Mouse (Mus musculus) lung, postnatal 0 days (tissue): ENCODE results near the gene Zfp710. TPM values are rescaled to one million over a fixed set of nuclear protein-coding genes. Genes with fewer than 3 reads are reported as not detected.
"Not testable (repeated sequence)": the region's sequence is repeated elsewhere in the genome, so short reads cannot be mapped to it uniquely, and the experiment has no call there.

Experiments
- ATAC-seq: fragments of 200-750 bp; cut with Nextera tagmentation; 2 replicates; pipeline ENCODE4 v1.8.0; 2017; ENCODE audit warnings: moderate library complexity
- DNase-seq: peaks from one replicate; pipeline ENCODE4 v3.0.0-alpha.2; 2016; ENCODE audit warnings: low spot score
- H3K27ac ChIP-seq: fragments of 300-500 bp; sonication (generic); 2 replicates; pipeline ENCODE4 v1.5.1; 2014; ENCODE audit warnings: antibody characterized with exemption, mild to moderate bottlenecking, low read length, mixed read lengths
- H3K27me3 ChIP-seq: fragments of 300-500 bp; sonication (generic); replicated peaks from 2 replicates; pipeline ENCODE4 v1.6.1; 2014; ENCODE audit warnings: low read length, mixed read lengths; ENCODE audit not compliant: insufficient read depth
- H3K36me3 ChIP-seq: fragments of 300-500 bp; sonication (generic); 2 replicates; pipeline ENCODE4 v1.6.1; 2014; ENCODE audit warnings: low read length, mixed read lengths; ENCODE audit not compliant: insufficient read depth
- H3K4me1 ChIP-seq: fragments of 300-500 bp; sonication (generic); 2 replicates; pipeline ENCODE4 v1.6.1; 2014; ENCODE audit warnings: antibody characterized with exemption, low read depth, low read length, mixed read lengths; ENCODE audit not compliant: insufficient read depth
- H3K4me2 ChIP-seq: fragments of 300-500 bp; sonication (generic); replicated peaks from 2 replicates; pipeline ENCODE4 v1.6.1; 2014; ENCODE audit warnings: low read depth, mild to moderate bottlenecking, low read length, moderate library complexity, mixed read lengths
- H3K4me3 ChIP-seq: fragments of 300-500 bp; sonication (generic); 2 replicates; pipeline ENCODE4 v1.5.1; 2014; ENCODE audit warnings: low read depth, low read length
- H3K9ac ChIP-seq: fragments of 300-500 bp; sonication (generic); replicated peaks from 2 replicates; pipeline ENCODE4 v1.6.1; 2014; ENCODE audit warnings: low read depth, mild to moderate bottlenecking
- H3K9me3 ChIP-seq: fragments of 300-500 bp; sonication (generic); 2 replicates; pipeline ENCODE4 v1.6.1; 2016; ENCODE audit warnings: low read length, mixed read lengths
- CTCF ChIP-seq: IDR thresholded peaks from 2 replicates; pipeline ENCODE4 v1.5.1; 2016; ENCODE audit warnings: antibody characterized with exemption, mild to moderate bottlenecking
- EP300 ChIP-seq: IDR thresholded peaks from 2 replicates; pipeline ENCODE4 v1.6.1; 2016; ENCODE audit warnings: antibody characterized with exemption, mild to moderate bottlenecking, control low read depth
- WGBS: fragments of 180-500 bp; shearing (Covaris S2); extraction: QIAGEN DNeasy Blood & Tissue Kit; methylation state at CpG from one replicate; pipeline ENCODE4 v1.1.7; 2014; 5-methylcytosine and 5-hydroxymethylcytosine counted together
- polyA plus RNA-seq: library from polyadenylated mRNA; unstranded; fragments of >200 nt; fragmentation: Nextera tagmentation; extraction: Ambion mirVana; gene quantifications from 2 replicates; pipeline ENCODE4 v1.2.1, GENCODE M21; 2015

Zfp710 gene
- 11.1 and 12.9 TPM in 2 replicates for polyA plus RNA-seq

- Histone ChIP-seq H3K4me2 (peak within 1 kb of the TSS; percentile 95), H3K27ac (peak within 1 kb of the TSS; percentile 98), H3K27me3 (no peaks in the 10 kb centered on the region), H3K4me1 (no peaks in the 10 kb centered on the region; the same call in 1 of the 2 replicates), H3K9ac (peak within 1 kb of the TSS; percentile 81), H3K36me3 (no peaks in the 10 kb centered on the region), H3K9me3 (no peaks in the 10 kb centered on the region), H3K4me3 (peak within 1 kb of the TSS; percentile 87)
- peak; percentile 96 for DNase-seq
- ATAC-seq = peak; percentile 93
- TF ChIP-seq CTCF = peak; percentile 60
- no peak for TF ChIP-seq EP300
- WGBS = 2% methylated on average over 41 of the region's 42 CpGs
Measured at GRCm38 (mm10) chr7:80024521-80025390, at the start of gene Zfp710. Zfp710 (plus strand) TSS chr7:80024814.

GRCm38 (mm10) chr7:79975316-79975715 lies 49.3 kb upstream of the Zfp710 start:
- no peak for ATAC-seq
- H3K27me3 ChIP-seq = no peaks in the 10 kb centered on the region
- no peak overlapping the region for H3K27ac ChIP-seq
- H3K4me2 ChIP-seq = no peak overlapping the region
- H3K9me3 ChIP-seq = no peaks in the 10 kb centered on the region
- H3K4me1 ChIP-seq = no peaks in the 10 kb centered on the region
- 76% methylated on average over 2 of the region's 2 CpGs for WGBS
- TF ChIP-seq EP300 (no peak), CTCF (no peak)
- H3K4me3 ChIP-seq = no peak overlapping the region
- no peak for DNase-seq
- H3K36me3 ChIP-seq = no peaks in the 10 kb centered on the region
- no peak overlapping the region for H3K9ac ChIP-seq

- Histone ChIP-seq H3K4me3 (no peak overlapping the region), H3K27ac (no peak overlapping the region), H3K36me3 (no peaks in the 10 kb centered on the region), H3K9me3 (no peaks in the 10 kb centered on the region), H3K4me2 (no peak overlapping the region), H3K9ac (no peak overlapping the region), H3K27me3 (no peaks in the 10 kb centered on the region), H3K4me1 (no peaks in the 10 kb centered on the region)
- TF ChIP-seq EP300 (no peak), CTCF (no peak)
- DNase-seq = no peak
- no peak for ATAC-seq
- WGBS = 86% methylated on average over 7 of the region's 7 CpGs
Measured at GRCm38 (mm10) chr7:79986717-79987116, 37.9 kb upstream of the Zfp710 start.

- H3K36me3 ChIP-seq = no peaks in the 10 kb centered on the region
- 38% methylated on average over 3 of the region's 3 CpGs for WGBS
Measured at GRCm38 (mm10) chr7:79987745-79988144, 36.9 kb upstream of the Zfp710 start.

GRCm38 (mm10) chr7:79988466-79988865 lies 36.1 kb upstream of the Zfp710 start:
- not testable (repeated sequence) for H3K4me2 ChIP-seq, H3K9me3 ChIP-seq, ATAC-seq, H3K36me3 ChIP-seq, H3K27me3 ChIP-seq, H3K27ac ChIP-seq, DNase-seq, H3K4me1 ChIP-seq, H3K9ac ChIP-seq, H3K4me3 ChIP-seq
- 83% methylated on average over 1 of the region's 1 CpGs for WGBS

More at GRCm38 (mm10) chr7:79987745-79988144, 36.9 kb upstream of the Zfp710 start:
- H3K4me1 ChIP-seq = no peaks in the 10 kb centered on the region
- DNase-seq = no peak
- no peaks in the 10 kb centered on the region for H3K9me3 ChIP-seq
- ATAC-seq = no peak
- H3K4me3 ChIP-seq = no peak overlapping the region
- no peak overlapping the region for H3K4me2 ChIP-seq
- H3K27ac ChIP-seq = no peak overlapping the region
- H3K9ac ChIP-seq = no peak overlapping the region
- H3K27me3 ChIP-seq = no peaks in the 10 kb centered on the region
- no peak for TF ChIP-seq EP300
- no peak for TF ChIP-seq CTCF

GRCm38 (mm10) chr7:79994476-79994875 lies 30.1 kb upstream of the Zfp710 start:
- H3K4me3 ChIP-seq = no peak overlapping the region
- TF ChIP-seq EP300 (no peak), CTCF (peak; percentile 76)
- DNase-seq (peak; percentile 60), ATAC-seq (peak; percentile 38)
- H3K9ac ChIP-seq = no peak overlapping the region
- H3K27ac ChIP-seq = no peak overlapping the region
- 30% methylated on average over 8 of the region's 8 CpGs for WGBS
- H3K27me3 ChIP-seq = no peaks in the 10 kb centered on the region
- no peaks in the 10 kb centered on the region for H3K9me3 ChIP-seq
- no peaks in the 10 kb centered on the region for H3K36me3 ChIP-seq
- H3K4me2 ChIP-seq = no peak overlapping the region
- no peaks in the 10 kb centered on the region for H3K4me1 ChIP-seq
